Mouse (Mus musculus) liver, embryonic 12.5 days (tissue): ENCODE measurements around the gene Ttll6. TPM values are rescaled to one million over a fixed set of nuclear protein-coding genes. Genes with fewer than 3 reads are reported as not detected.
A peak's percentile ranks its signal among the peaks of the same experiment; 100 is the strongest.
"Not testable (repeated sequence)": the region's sequence is repeated elsewhere in the genome, so short reads cannot be mapped to it uniquely, and the experiment has no call there.

Experiments
- ATAC-seq: fragments of 200-750 bp; cut with Nextera tagmentation; 2 replicates; pipeline ENCODE4 v1.8.0; 2017; ENCODE audit warnings: moderate number of reproducible peaks, mild to moderate bottlenecking, moderate library complexity
- H3K27ac ChIP-seq: fragments of 300-500 bp; sonication (generic); 2 replicates; pipeline ENCODE4 v1.5.1; 2016; ENCODE audit warnings: mild to moderate bottlenecking
- H3K27me3 ChIP-seq: fragments of 300-500 bp; sonication (generic); replicated peaks from 2 replicates; pipeline ENCODE4 v1.6.1; 2016; ENCODE audit warnings: mild to moderate bottlenecking, moderate library complexity
- H3K36me3 ChIP-seq: fragments of 300-500 bp; sonication (generic); 2 replicates; pipeline ENCODE4 v1.6.1; 2016; ENCODE audit warnings: mild to moderate bottlenecking, moderate library complexity
- H3K4me1 ChIP-seq: fragments of 300-500 bp; sonication (generic); 2 replicates; pipeline ENCODE4 v1.6.1; 2016
- H3K4me2 ChIP-seq: fragments of 300-500 bp; sonication (generic); 2 replicates; pipeline ENCODE4 v1.6.1; 2016; ENCODE audit warnings: mild to moderate bottlenecking, moderate library complexity
- H3K4me3 ChIP-seq: fragments of 300-500 bp; sonication (generic); 2 replicates; pipeline ENCODE4 v1.5.1; 2016; ENCODE audit warnings: mild to moderate bottlenecking, moderate library complexity
- H3K9ac ChIP-seq: fragments of 300-500 bp; sonication (generic); 2 replicates; pipeline ENCODE4 v1.6.1; 2016; ENCODE audit warnings: mild to moderate bottlenecking, moderate library complexity
- H3K9me3 ChIP-seq: fragments of 300-500 bp; sonication (generic); replicated peaks from 2 replicates; pipeline ENCODE4 v1.6.1; 2016; ENCODE audit warnings: mild to moderate bottlenecking, moderate library complexity
- WGBS: fragments of 180-500 bp; shearing (Covaris S2); methylation state at CpG from one replicate; pipeline ENCODE4 v1.1.7; 2016; ENCODE audit not compliant: insufficient replicate concordance; 5-methylcytosine and 5-hydroxymethylcytosine counted together
- polyA plus RNA-seq: library from polyadenylated mRNA; unstranded; fragments of >200 nt; fragmentation: Nextera tagmentation; extraction: Ambion mirVana; gene quantifications from 2 replicates; pipeline ENCODE4 v1.2.1, GENCODE M21; 2016

Ttll6 gene
- polyA plus RNA-seq, 1 experiment from 2014 or later, result not detected

DNA sequence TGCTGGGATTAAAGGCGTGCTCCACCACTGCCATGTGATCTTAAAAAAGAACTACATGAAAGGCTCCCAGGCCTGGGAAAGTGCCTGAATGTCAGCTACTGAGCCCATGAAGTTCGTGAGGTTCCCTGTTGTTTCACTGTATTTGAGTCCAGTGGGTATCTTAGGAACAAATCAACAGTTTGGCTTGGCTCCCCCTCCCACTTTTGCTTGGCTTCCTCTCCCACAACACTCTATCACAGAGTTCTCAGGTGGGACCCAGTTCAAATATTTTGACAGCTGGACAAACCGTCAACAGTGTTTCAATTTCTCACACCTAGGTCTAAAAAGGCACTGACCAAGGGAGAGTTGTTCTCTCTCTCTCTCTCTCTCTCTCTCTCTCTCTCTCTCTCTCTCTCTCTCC, 14.2 kb upstream of the Ttll6 start:
- Histone ChIP-seq H3K27ac (no peak overlapping the region), H3K4me1 (peaks cover 5% of the 10 kb centered on the region), H3K4me2 (no peak overlapping the region), H3K36me3 (no peaks in the 10 kb centered on the region), H3K4me3 (no peak overlapping the region), H3K9ac (no peak overlapping the region), H3K27me3 (peaks cover 46% of the 10 kb centered on the region), H3K9me3 (no peaks in the 10 kb centered on the region)
- ATAC-seq, result no peak
- 46% methylated on average over 3 of the region's 3 CpGs for WGBS

DNA sequence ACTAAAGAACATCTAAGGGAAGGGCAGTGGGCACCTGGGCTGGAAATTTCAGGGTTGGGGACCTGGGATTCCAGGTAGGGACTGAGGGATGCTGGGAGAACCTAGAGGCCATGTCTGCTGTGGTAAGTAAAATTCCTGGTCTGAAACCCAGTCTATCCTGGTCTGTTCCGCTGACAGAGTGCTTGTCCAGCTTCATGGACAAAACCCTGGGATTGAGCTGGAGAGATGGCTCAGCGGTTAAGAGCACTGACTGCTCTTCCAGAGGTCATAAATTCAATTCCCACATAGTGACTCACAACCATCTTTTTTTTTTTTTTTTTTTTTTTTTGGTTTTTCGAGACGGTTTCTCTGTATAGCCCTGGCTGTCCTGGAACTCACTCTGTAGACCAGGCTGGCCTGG, 10.8 kb upstream of the Ttll6 start:
- not testable (repeated sequence) for H3K4me3 ChIP-seq, H3K36me3 ChIP-seq, ATAC-seq, H3K4me2 ChIP-seq, H3K9me3 ChIP-seq, H3K9ac ChIP-seq, H3K27ac ChIP-seq, H3K4me1 ChIP-seq
- WGBS, result 52% methylated on average over 4 of the region's 4 CpGs
- peaks cover 66% of the 10 kb centered on the region for H3K27me3 ChIP-seq

DNA sequence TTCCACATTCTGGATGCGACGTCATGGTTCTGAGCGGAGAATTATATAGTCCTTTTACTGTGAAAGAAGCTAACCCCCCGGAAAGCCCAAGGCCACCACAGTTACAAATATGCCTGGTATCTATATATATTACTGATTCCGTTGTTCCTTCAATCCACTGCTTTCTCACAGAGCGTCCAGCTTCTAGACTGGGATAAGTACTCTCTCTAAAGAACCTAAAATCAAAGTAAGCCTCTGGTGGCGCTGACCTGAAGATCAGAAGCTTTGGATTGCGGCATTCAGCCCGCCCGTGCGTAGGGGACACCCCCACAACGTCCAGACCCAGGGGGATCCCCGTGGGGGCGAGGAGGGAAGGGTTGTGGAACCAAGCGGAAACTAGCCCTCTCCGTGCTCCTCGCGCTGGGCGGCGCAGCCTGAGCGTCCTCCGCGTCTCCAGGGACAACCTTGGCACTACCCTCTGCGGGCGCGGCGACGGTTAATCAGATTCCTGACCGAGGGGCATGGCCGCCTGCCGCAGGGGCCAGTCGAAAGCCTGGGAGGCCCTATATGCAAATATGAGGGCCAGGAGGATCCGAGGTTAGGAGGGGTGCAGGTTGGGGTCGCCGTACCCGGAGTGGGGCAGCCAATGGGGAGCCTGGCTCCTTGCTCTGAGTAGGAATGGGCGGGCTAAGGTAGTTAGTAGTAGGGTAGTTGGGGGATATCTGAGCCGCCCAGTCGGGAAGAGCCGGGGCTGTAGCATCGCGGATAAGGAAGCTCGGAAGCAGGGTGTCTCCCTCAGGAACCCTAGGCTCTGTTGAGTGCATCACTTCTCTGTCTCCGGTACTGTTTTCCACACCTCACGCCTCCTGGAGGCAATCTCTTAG, 9.3 kb upstream of the Ttll6 start:
- Histone ChIP-seq H3K4me1 (peaks cover 8% of the 10 kb centered on the region), H3K4me2 (peak overlapping the region; percentile 62), H3K27ac (no peak overlapping the region), H3K4me3 (peak overlapping the region; percentile 31), H3K36me3 (no peaks in the 10 kb centered on the region), H3K27me3 (peaks cover 66% of the 10 kb centered on the region), H3K9ac (no peak overlapping the region), H3K9me3 (no peaks in the 10 kb centered on the region)
- ATAC-seq, result no peak
- 3% methylated on average over 45 of the region's 45 CpGs for WGBS

DNA sequence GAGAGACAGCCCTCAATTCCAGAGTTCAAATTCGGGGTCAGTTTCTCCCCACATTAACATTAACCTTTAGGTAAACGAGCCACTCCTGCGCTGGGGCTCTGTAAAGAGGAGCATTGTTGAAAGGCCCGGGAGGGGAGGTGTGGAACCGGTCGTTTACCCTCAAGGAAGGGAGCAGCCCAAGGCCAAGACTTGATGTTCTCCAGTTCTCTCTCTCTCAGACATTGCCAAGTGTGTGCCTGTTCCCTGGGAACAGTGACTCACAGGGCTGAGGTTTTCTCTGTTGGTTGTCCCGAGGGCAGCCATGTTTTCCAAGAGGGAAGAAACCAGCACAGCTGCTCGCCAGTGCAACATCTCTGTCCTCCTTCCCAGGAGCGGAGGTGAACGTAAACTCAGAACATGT, 3.0 kb upstream of the Ttll6 start:
- ATAC-seq, result no peak
- H3K27ac ChIP-seq, result no peak overlapping the region
- WGBS, result 53% methylated on average over 10 of the region's 10 CpGs

GRCm38 (mm10) chr11:96135847-96136246, 2.3 kb downstream of the Ttll6 start:
- Histone ChIP-seq H3K4me1 (no peaks in the 10 kb centered on the region), H3K9me3 (no peaks in the 10 kb centered on the region), H3K9ac (no peak overlapping the region), H3K27ac (no peak overlapping the region), H3K27me3 (peaks cover 65% of the 10 kb centered on the region), H3K4me2 (no peak overlapping the region), H3K36me3 (no peaks in the 10 kb centered on the region), H3K4me3 (no peak overlapping the region)
- ATAC-seq, result no peak
- WGBS, result 70% methylated on average over 8 of the region's 8 CpGs

More for the DNA sequence above, 3.0 kb upstream of the Ttll6 start:
- Histone ChIP-seq H3K4me2 (no peak overlapping the region), H3K9ac (no peak overlapping the region), H3K36me3 (no peaks in the 10 kb centered on the region), H3K9me3 (no peaks in the 10 kb centered on the region), H3K4me3 (no peak overlapping the region), H3K27me3 (peaks cover 69% of the 10 kb centered on the region), H3K4me1 (no peaks in the 10 kb centered on the region)

DNA sequence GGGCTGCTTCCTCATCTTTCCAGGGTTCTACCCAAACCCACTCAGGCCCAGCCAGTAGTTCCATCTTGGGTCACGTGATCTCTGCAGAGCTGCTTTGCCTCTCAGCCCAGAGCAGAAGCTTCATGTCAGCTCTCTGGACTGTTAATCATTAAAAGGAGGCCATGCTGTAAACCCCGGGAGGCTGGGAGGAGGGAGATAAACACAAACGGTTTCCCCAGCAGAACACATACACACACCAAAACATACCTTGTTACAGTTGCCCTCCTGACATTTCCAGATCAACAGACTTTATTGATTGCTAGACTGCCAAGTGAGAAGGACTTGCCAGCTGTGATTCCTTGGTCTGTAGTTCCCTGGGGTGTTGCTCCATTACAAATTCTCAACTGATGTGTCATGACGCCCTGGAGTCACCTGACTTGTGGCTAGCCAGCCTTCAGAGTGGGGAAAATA, 7.2 kb downstream of the Ttll6 start:
- Histone ChIP-seq H3K9me3 (no peaks in the 10 kb centered on the region), H3K9ac (no peak overlapping the region), H3K4me1 (no peaks in the 10 kb centered on the region), H3K4me3 (no peak overlapping the region), H3K27ac (no peak overlapping the region), H3K36me3 (no peaks in the 10 kb centered on the region), H3K4me2 (no peak overlapping the region), H3K27me3 (peaks cover 45% of the 10 kb centered on the region)
- 23% methylated on average over 4 of the region's 4 CpGs for WGBS
- ATAC-seq, result no peak

DNA sequence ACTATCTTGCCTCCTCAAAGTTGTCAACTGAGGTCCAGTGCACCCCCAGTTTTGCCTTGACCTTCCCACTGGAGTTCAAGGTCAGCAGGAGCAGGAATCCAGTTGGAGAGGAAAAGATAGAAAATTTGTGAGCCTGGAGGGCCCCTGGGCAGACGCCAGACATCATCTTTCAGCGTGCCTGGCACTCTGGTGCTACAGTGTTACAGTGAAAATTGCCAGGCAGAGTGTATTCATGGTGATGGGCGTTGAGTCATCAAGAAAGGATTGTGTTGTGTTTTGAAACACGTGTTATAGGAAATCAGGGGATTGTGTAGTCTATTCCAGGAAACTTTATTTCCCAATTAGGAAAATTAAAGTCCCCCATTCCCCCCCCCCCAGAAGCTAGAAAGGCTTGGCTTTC, 10.2 kb downstream of the Ttll6 start:
- Histone ChIP-seq H3K27ac (no peak overlapping the region), H3K36me3 (no peaks in the 10 kb centered on the region), H3K4me3 (no peak overlapping the region), H3K27me3 (peaks cover 61% of the 10 kb centered on the region), H3K9me3 (no peaks in the 10 kb centered on the region), H3K4me1 (no peaks in the 10 kb centered on the region), H3K9ac (no peak overlapping the region), H3K4me2 (no peak overlapping the region)
- WGBS, result 57% methylated on average over 4 of the region's 4 CpGs
- ATAC-seq, result no peak

- Histone ChIP-seq H3K27ac (no peak overlapping the region), H3K9ac (no peak overlapping the region), H3K4me3 (no peak overlapping the region), H3K27me3 (peaks cover 75% of the 10 kb centered on the region), H3K36me3 (no peaks in the 10 kb centered on the region), H3K4me2 (no peak overlapping the region), H3K4me1 (no peaks in the 10 kb centered on the region), H3K9me3 (no peaks in the 10 kb centered on the region)
- peak; percentile 44; the same call in 1 of the 2 replicates for ATAC-seq
- 3% methylated on average over 15 of the region's 15 CpGs for WGBS
Measured at GRCm38 (mm10) chr11:96145622-96146270, 12.2 kb downstream of the Ttll6 start.

DNA sequence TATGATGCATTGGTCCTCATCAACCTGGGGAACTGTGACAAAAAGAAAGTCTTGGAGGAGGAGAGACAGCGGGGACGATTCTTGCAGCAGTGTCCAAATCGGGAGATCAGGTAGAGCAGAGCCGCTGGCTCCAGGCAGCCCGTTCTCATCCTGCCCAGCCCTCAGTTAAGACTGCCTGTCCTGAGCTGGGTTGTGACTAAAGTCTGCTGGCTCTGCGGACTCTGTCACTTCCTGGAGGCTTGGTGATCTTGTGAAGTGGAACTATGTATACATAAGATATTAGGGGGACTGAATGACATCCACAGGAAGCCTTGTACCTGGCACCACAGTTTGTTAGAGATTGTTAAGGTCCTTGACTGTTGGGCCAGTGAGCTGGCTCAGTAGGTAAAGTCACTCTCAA, 13.9 kb downstream of the Ttll6 start:
- no peak for ATAC-seq
- Histone ChIP-seq H3K4me1 (no peaks in the 10 kb centered on the region), H3K27me3 (peaks cover 92% of the 10 kb centered on the region), H3K9me3 (no peaks in the 10 kb centered on the region), H3K27ac (no peak overlapping the region), H3K4me2 (no peak overlapping the region), H3K36me3 (no peaks in the 10 kb centered on the region), H3K9ac (no peak overlapping the region), H3K4me3 (no peak overlapping the region)
- WGBS, result 48% methylated on average over 6 of the region's 6 CpGs

DNA sequence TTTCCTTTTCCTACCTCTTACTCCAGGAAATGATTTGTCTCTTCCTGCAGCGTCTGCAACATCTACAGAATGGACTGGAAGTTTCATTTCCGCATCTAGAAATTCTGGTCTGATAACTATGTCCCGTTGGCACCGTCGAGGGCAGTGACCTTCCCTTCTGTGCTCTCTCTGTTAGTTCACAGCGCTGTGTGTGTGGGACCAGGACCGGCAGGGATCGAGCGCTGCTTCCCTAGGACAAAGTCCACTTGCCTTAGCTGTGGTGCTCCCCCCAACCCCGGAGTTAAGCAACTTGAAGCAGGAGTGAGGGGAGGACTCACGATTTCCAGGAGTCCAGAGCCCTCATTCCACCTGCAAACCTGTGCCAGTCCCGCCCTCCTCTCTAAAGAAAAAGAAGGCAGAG, 31.2 kb downstream of the Ttll6 start:
- Histone ChIP-seq H3K9me3 (0 out of 2 replicates have a peak, but pooled peaks cover 3% of the 10 kb centered on the region), H3K4me1 (no peaks in the 10 kb centered on the region), H3K27ac (no peak overlapping the region), H3K4me3 (no peak overlapping the region), H3K9ac (no peak overlapping the region), H3K27me3 (peaks cover 87% of the 10 kb centered on the region), H3K36me3 (no peaks in the 10 kb centered on the region), H3K4me2 (no peak overlapping the region)
- ATAC-seq, result no peak
- 45% methylated on average over 12 of the region's 12 CpGs for WGBS

DNA sequence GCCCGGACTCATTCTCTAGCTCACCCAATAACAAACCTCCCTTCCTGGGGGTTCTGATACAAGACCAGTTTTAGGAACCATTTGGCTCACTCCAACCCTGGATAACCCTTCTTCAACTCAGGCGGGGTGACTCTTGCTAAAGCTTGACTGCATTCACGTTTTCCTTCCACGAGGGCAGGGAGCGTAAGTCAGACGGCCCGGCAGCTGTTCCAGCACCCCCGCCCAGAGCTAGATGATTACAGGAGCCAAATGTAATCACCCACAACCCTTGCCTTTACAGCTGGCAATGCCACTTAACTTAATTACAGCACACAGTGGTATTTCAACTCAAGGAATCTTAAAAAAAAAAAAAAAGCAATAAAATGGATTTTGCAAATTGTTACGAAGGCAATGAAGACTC, 34.5 kb downstream of the Ttll6 start:
- WGBS, result 28% methylated on average over 9 of the region's 9 CpGs
- peaks cover 98% of the 10 kb centered on the region for H3K27me3 ChIP-seq

DNA sequence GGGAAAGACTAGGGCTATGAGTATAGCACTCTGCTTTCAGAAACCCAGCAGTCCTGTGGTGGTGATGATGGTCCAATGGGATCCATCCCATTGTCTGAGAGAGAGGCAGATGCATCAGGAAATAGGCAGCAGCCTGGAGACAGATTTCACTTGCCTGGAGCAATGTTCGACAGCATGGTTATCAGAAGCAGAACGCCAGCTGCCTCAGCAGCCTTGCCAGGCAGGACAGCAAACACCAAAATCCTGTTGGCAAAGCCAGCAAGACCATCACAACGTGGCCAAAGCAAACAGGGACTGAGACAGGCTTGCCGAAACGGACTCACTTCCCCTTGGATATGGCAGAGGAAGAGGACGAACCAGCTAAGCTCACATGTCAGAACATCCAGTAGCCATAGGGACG, 35.4 kb downstream of the Ttll6 start:
- Histone ChIP-seq H3K27ac (no peak overlapping the region), H3K36me3 (no peaks in the 10 kb centered on the region), H3K27me3 (peaks cover 99% of the 10 kb centered on the region), H3K4me1 (no peaks in the 10 kb centered on the region), H3K4me2 (no peak overlapping the region), H3K9me3 (no peaks in the 10 kb centered on the region), H3K4me3 (no peak overlapping the region), H3K9ac (no peak overlapping the region)
- 14% methylated on average over 7 of the region's 7 CpGs for WGBS
- ATAC-seq, result no peak

More for the DNA sequence above, 34.5 kb downstream of the Ttll6 start:
- ATAC-seq, result no peak
- Histone ChIP-seq H3K4me1 (no peaks in the 10 kb centered on the region), H3K36me3 (no peaks in the 10 kb centered on the region), H3K4me2 (no peak overlapping the region), H3K9me3 (no peaks in the 10 kb centered on the region), H3K9ac (no peak overlapping the region), H3K4me3 (no peak overlapping the region), H3K27ac (no peak overlapping the region)
